Mouse (Mus musculus): ENCODE measurements around the gene Tbpl2.

Gene Tbpl2

DNA sequence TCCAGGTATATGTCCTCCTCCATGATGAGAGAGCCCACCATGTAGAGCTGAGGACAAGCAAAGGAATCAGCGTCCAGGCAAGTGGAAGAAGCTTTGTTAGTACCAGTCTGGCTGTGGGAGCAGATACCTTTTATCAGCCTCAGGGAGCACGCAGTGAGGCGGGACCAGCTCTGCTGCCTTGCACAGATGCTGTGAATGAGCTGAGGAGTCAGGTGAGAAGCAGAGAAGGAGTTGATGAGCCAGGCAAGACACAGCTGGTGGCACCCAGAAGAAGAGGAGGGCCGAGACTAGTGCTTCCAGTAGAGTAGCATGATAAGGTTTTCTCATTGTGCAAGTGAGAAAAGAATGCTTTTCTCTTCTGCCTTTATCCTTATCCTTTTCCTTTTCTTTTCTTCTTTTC is at the start of gene Tbpl2:
Gene Tbpl2, minus strand, starts transcription at position 101 of the 400 bp plus-strand sequence.
- no peak for DNase-seq

DNA sequence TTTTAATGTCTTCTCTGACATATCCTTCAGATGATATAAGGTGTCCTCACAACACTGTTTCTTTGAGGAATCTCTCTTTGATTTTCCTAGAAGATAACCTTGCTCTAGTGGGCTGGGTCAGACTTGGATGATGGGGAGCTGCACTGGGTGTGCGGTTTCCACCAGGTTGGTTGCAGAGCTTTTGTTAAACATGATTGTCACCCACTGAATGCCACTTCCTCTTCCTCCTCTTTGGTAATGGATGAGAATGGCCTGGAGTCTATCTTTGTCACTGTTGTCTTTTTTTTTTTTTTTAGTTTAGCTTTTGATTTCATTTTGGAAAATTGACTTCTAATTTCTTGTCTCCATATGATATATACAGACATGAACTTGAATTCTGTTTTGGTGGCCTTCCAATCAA is 38.0 kb upstream of the Tbpl2 start:
- DNase-seq = no peak

DNA sequence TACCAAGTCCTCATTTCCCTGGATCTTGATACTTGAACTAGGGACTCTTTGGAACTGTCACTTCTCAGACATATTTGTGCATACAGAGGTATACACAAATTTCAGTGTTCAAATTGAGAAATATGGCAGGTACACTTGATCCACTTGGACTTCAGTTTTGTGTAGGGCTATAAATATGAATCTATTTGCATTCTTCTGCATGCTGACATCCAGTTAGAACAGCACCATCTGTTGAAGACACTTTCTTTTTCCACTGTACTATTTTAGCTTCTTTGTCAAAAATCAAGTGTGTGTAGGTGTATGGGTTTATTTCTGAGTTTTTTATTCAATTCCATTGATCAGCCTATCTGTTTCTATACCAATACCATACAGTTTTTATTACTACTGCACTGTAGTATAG is 12.7 kb upstream of the Tbpl2 start:
- no peak for DNase-seq

DNA sequence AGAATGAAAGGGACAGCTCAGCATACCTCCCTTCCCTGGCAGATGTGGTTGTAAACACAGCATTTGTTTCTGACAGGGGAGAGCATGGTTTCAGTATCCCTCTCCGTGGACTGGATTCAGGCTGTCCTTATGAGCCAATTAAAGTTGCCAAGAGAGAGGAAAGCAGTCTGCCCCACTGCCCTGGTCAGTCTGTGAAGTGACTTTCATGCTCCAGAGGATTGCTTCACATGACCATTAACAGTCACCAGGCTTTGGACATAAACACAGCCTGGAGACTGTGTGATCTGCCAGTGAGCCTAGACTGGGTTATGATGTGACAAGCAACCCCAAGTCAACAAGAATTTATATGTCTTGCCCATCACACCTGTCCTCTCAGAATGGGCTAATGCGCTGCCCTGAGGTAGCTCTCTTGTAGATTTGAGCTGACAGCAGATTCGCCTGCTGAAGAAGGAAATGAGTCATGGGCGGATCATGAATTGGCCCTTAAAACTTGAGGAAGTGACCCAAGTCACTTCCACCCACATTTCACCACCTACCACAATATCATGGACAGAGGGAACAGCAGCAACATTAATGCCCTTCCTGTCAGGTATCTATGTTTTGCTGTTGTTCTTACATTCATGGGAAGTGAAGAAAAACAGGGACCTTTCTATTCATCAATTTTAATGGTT is 7.4 kb upstream of the Tbpl2 start:
- DNase-seq = no peak

DNA sequence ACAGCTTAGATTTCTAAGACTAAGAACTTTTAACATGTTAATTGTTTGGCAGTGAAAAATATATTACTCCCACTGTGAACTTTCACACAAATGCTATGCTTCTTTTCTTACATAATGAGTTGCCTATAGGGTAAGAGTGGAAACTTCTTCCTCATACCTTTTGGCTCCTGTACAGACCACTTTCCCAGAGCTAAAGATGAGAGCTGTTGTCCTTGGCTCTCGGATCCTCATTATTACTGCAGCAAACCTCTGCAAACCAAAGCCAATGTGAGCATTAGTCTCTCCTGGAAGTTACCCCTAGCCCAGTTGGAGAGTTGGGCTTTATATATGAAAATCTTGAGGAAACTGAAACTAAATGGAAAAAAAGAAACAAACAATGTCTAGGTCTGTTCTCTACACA is 5.5 kb downstream of the Tbpl2 start:
- no peak for DNase-seq

DNA sequence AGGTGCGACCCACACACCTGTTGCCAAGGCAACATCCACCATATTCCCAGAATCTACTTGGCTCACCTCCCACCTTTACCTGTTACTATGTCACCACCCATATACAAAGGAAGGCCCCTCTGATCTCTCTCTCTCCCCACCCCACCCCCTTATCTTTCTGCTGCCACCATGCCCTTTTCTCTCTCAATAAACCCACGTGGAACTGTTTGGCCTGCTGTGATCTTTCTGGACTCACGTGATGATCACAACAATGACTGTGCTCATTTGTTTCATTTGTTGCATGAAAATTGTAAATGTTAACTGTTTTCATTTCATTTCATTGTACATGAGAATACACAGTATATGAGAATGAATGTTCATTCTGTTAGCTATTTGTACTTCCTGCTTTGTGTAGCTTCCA is 45.9 kb downstream of the Tbpl2 start:
- DNase-seq = no peak

DNA sequence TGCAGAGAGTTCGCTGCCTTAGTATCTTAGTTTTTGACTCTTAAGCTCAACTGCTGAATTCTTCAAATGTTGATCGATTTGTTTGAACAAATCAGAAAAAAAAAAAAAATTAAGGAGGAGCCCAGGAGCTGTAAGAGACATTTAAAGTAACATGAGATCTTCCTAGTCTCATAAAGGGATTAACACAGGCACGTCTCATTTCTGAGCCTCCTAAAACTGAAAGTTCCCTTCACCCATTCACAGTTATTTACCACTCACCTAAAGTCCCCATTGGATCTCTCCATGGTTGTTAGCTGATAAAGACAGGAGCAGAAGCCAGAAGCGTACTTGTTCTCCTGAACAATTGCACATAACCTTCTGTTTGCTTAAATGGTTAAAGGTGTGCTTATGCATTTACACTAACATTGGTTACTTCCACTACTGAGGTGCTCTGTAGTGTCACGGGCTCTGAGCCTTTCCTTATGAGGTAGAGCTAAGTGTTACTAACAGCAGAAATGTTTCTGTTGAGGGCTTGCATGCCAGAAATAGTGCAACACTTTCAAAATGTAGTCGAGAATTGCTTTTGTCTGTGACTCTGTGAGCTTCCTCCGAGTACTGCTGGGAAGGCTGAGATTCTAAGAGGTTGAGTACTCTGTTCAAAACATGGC is 46.9 kb downstream of the Tbpl2 start, which contains the start of gene Hnmt:
Gene Hnmt, minus strand, starts transcription at position 51 of the 647 bp plus-strand sequence.
- DNase-seq = no peak

DNA sequence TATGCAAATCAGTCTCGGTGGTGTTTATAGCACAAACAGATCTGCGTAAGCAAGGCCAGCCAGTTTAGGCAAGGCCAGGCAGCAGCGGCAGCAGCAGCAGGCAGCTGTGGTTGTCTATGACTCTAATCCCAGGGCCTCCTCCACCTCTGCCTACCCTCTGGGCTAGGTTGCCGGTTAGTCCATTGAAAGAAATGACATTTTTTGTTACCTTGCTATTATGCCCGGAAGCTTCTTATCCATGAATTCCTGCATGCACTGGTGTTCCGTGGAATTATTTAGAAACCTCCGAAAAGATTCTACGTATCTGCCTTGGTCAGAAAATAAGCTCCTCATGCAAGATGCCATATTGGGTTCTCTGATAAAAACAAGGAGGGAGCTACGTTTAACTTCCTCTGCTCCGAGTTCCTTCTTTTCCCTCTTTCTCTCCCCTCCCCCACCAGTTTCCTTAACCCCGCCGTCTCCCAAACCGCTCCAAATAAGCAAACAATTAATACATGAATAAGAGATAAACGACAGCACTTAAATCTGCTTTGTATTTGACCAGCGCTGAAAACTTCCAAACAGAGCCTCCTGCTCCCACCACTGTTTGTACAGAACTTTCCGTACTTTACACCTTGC is 47.8 kb downstream of the Tbpl2 start:
- no peak for DNase-seq

DNA sequence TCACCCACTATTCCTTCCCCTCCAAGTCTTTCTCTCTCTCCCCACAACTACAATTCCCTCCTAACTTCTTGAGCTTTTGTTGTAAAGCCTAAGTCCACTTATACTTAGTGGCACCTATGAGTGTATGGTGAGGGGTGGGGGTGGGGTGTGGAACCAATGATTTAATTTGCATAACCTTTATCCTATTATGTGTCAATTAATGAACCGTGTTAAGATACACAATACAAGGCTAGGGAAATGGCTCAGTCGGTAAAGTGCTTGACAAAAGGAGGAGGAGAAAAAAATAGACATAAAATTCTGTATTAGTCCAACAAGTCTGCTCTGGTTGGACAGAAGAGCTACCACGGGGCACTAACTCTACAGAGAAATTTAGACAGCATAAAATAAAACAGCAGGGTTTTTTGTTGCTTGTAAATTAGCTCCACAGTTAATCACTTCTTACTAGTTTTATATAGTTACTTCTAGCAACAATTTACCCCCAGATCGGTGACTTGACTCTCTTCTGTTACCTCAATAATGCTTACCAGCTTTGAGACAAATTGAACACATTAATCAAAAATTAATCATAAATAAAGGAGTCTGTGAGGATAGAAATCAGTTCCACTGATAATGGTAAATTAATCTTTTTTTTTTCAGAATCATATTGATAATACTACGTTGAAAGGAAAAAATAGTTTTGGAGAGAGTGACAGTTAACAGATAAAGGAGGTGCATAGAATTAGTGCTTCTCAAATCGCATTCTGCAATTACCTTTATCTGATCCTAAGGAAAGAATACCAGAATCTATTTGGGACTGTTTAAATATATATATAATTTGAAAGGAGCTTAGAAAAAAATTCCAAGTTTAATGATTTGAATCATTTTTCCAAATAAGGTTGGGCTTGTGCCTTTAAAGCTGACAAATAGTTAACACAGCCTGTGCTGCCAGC is 48.6 kb downstream of the Tbpl2 start:
- no peak for DNase-seq

DNA sequence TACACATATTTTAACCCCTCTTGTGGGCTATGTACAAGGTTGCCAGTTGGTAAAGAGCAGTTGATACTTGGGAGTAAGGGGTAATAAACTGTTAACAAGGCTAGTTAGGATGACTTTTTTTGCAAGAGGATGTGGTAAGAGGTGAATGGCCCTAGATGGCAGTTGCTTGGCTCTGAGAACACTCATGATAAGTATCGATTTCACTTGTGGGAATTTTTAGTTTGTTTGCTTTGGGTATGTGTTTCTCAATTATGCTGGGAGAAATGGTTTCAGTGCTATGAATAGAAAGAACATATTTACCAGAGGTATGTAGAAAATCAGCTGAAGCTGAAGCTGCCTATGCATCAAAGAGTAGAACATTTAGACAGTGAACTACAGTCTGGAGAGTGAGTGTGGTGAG is 53.5 kb downstream of the Tbpl2 start:
- no peak for DNase-seq

DNA sequence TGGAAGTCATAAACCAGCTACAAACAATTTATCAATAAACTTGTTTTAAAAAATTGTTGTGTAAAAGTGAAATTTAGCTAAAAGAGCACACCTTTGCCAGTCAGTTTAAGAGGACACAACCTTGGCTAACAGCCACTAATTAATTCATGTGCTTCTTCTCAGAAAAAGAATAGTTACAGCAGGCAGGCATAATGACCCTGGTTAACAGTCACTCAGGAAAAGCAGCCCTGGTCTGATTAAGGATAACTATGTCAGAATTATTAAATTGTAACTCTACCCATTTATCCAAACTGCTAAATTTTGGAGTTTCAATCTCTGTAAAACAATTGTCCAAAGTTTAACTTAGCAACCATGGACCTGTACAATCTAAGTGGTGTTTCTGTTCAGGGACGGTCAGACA is 55.9 kb downstream of the Tbpl2 start:
- DNase-seq = no peak

Data from thymus, adult 18-20 months (tissue).